Mouse (Mus musculus): ENCODE measurements around the gene G0s2.
"Not testable (repeated sequence)": the region's sequence is repeated elsewhere in the genome, so short reads cannot be mapped to it uniquely, and the experiment has no call there.

G0s2 gene

DNA sequence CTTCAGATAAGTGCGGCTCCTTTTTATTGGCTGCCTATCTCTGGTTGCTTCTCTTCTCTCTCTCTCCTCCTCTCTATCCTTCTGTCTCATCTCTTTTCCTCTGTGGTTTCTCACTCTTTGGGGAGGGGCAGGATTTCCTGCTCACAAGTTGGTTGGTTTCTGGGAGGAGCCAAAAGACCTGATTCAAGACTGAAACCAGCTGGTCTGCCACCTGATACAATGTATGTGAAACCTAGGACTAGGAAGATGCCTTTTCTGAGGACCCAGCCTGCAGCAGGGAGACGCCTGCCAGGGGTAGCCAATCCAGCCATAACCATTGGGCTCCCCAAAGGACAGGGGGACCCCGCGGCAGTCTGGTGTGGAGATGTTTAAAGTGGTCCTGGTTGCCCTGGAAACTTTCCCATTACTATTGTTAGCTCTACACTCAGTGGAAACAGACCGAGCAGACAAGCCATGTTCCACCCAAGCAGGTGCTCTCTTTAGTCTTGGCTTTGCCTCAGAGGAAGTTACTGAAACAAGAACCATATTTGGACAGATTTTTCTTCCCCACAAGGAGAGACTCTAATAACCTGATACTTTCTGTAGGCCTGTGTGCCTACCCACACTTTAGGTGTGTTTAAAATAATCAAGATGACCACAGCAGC, 8.9 kb downstream of the G0s2 start, which contains the start of gene Hsd11b1:
Hsd11b1 (minus strand) TSS at position 121 of the 644 bp plus-strand sequence.
- no peaks in the 10 kb centered on the region for H3K36me3 ChIP-seq (ENCODE audit: insufficient read depth, low read length)
- TF ChIP-seq POU5F1 (IDR thresholded peaks at IDR 0.05; ENCODE audit: borderline replicate concordance, low read length) (no peak), CTCF (conservative IDR thresholded peaks at IDR 0.05; ENCODE audit: low read length) (no peak), NANOG (IDR thresholded peaks at IDR 0.05; ENCODE audit: borderline replicate concordance, low read length) (no peak)
- peaks cover 8% of the 10 kb centered on the region for H3K4me1 ChIP-seq (replicated peaks; ENCODE audit: low read depth, low read length)
- H3K27me3 ChIP-seq (ENCODE audit: insufficient read depth, low read length): peaks cover 20% of the 10 kb centered on the region
- H3K9me3 ChIP-seq (ENCODE audit: low read length): no peaks in the 10 kb centered on the region
- no peak within 1 kb of the TSS for H3K4me3 ChIP-seq (replicated peaks; ENCODE audit: low read length)

DNA sequence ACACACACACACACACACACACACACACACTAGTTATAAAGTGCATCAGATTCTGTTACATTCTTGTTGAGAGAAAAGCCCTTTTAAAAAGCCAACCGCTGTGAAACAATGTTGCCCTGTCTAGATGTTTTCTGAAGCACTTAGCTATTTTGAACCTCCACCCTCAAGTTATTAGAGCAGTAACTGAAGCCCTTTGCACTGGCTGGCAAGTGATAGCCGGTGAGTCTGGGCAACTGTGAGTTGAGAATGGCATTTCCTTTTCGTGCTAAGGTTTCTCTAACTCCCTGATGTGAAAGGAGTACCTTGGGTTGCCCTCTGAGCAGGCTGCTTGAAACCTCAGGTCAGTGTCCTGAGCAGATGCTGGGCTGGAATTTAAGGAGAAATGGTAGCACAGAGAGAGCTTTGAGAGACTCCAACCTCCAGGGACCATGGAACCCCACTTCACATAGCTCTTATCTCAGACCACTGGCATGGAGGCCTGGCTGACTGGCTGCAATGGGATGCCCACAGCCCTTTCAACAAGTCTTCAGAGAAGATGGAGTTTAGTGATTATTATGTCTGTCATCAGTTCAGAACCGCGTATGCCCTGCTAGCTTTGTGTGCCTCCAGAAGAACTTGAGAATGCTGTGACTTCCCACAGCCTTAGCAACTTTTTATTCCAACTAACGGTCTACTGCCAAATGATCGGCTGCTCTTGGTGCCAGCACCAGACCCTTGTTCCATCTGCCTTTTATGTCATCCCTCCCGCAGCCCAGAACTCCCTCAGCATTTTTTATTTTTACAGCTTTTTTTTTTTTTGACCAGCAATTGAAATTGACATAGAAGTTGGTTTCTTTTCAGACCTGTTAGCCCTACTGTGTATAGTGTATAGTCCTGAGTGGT, 9.8 kb downstream of the G0s2 start:
- no peak for TF ChIP-seq NANOG (IDR thresholded peaks at IDR 0.05; ENCODE audit: borderline replicate concordance, low read length)
- TF ChIP-seq POU5F1 (IDR thresholded peaks at IDR 0.05; ENCODE audit: borderline replicate concordance, low read length): no peak
- Histone ChIP-seq H3K27me3 (ENCODE audit: insufficient read depth, low read length) (peaks cover 14% of the 10 kb centered on the region), H3K36me3 (ENCODE audit: insufficient read depth, low read length) (no peaks in the 10 kb centered on the region), H3K4me1 (replicated peaks; ENCODE audit: low read depth, low read length) (peaks cover 8% of the 10 kb centered on the region), H3K4me3 (replicated peaks; ENCODE audit: low read length) (no peak overlapping the region), H3K9me3 (ENCODE audit: low read length) (no peaks in the 10 kb centered on the region)

DNA sequence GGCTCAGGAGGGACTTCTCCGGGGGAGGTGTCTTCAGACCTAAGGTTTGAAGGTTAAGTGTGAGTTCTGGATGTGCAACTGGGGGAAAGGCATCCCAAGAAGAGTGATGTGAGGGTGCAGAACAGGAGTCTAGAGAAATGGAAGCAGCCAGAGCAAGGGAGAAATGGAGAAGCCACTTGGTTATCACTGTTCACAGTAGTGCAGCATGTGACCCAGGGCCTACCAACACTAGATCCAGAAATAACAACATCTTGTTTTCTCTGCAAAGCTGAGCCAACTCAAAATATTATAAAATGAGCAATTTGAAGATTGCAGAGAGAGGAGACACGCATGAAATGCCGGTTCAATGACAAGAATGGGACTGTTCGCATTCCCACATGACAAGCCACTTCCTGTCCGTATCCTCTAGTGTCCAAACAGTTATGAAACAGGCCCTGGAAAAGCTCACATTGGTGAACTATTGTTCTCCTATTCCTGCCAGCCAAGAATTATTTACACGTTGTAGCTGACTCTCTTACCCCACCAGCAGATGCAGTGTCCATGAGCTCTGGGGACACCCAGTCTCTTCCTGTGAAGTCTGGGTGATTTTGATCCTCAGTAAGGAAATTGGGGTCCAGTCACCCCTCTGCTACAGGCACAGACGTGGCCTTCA, 11.0 kb downstream of the G0s2 start:
- Histone ChIP-seq H3K9me3 (ENCODE audit: low read length) (no peaks in the 10 kb centered on the region), H3K4me3 (replicated peaks; ENCODE audit: low read length) (no peak overlapping the region), H3K27me3 (ENCODE audit: insufficient read depth, low read length) (peaks cover 2% of the 10 kb centered on the region; the same call in 1 of the 2 replicates), H3K36me3 (ENCODE audit: insufficient read depth, low read length) (no peaks in the 10 kb centered on the region), H3K4me1 (replicated peaks; ENCODE audit: low read depth, low read length) (peaks cover 8% of the 10 kb centered on the region)
- no peak for TF ChIP-seq CTCF (conservative IDR thresholded peaks at IDR 0.05; ENCODE audit: low read length)
- no peak for TF ChIP-seq NANOG (IDR thresholded peaks at IDR 0.05; ENCODE audit: borderline replicate concordance, low read length)
- no peak for TF ChIP-seq POU5F1 (IDR thresholded peaks at IDR 0.05; ENCODE audit: borderline replicate concordance, low read length)

DNA sequence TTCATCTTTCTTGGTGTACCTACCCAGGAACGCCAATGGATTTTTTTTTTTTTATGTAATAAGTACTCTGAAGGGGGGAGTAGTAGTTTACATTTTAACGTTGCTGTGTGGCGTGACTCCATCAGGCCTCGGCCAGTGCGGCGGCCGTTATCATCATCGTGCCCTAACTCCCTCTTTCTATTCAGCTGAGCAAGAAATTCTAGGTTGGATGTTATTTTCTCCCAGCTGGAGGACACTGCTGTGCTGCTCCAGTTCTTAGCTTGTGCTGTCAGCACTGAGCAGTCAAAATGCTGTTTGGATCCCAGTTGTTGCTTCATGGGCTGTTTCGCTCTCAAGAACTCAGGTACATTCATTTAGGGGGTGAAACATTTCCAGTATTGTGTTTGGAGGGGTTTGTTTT, 13.5 kb downstream of the G0s2 start:
- Histone ChIP-seq H3K4me1 (replicated peaks; ENCODE audit: low read depth, low read length) (no peaks in the 10 kb centered on the region), H3K27me3 (ENCODE audit: insufficient read depth, low read length) (no peaks in the 10 kb centered on the region), H3K4me3 (replicated peaks; ENCODE audit: low read length) (no peak overlapping the region), H3K9me3 (ENCODE audit: low read length) (no peaks in the 10 kb centered on the region), H3K36me3 (ENCODE audit: insufficient read depth, low read length) (no peaks in the 10 kb centered on the region)
- no peak for TF ChIP-seq NANOG (IDR thresholded peaks at IDR 0.05; ENCODE audit: borderline replicate concordance, low read length)
- TF ChIP-seq CTCF (conservative IDR thresholded peaks at IDR 0.05; ENCODE audit: low read length): no peak
- no peak for TF ChIP-seq POU5F1 (IDR thresholded peaks at IDR 0.05; ENCODE audit: borderline replicate concordance, low read length)

DNA sequence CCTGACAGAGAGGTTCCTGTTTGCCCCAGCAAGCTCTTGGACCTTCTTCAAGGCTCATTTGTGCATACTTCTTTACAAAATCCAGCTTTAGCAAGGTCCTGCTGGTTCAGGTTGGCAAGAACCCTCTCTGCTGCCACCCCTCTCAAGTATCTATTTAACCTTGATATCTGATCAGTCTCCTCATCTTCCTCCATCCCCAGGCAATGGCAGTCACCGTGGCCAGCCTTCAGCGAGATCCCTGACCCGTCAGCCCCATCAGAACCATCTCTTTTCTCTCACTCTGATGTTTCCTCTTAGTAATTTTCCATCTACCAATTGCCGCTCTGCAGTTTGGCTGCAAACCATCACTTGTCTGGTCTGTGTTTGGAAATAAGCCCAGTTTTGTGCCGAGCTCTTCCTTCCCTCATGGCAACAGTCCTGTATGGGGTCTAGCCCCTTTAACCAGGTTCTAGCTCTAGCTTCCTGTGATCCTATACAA, 16.4 kb downstream of the G0s2 start:
- Histone ChIP-seq H3K36me3 (ENCODE audit: insufficient read depth, low read length) (no peaks in the 10 kb centered on the region), H3K27me3 (ENCODE audit: insufficient read depth, low read length) (no peaks in the 10 kb centered on the region), H3K4me3 (replicated peaks; ENCODE audit: low read length) (no peak overlapping the region), H3K4me1 (replicated peaks; ENCODE audit: low read depth, low read length) (no peaks in the 10 kb centered on the region), H3K9me3 (ENCODE audit: low read length) (no peaks in the 10 kb centered on the region)
- no peak for TF ChIP-seq POU5F1 (IDR thresholded peaks at IDR 0.05; ENCODE audit: borderline replicate concordance, low read length)
- TF ChIP-seq NANOG (IDR thresholded peaks at IDR 0.05; ENCODE audit: borderline replicate concordance, low read length): no peak
- TF ChIP-seq CTCF (conservative IDR thresholded peaks at IDR 0.05; ENCODE audit: low read length): no peak

DNA sequence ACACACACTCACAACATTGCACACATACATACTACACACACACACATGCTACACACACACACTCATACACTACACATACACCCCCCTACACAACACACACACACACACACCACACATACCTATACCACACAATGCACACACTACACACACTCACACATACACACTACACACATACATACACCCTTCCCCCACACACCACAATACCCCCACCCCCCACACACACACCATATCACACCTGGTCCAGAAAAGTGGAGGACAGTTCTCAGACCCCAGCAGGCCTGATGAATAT, 16.8 kb downstream of the G0s2 start:
- no peak for TF ChIP-seq POU5F1 (IDR thresholded peaks at IDR 0.05; ENCODE audit: borderline replicate concordance, low read length)
- no peak for TF ChIP-seq NANOG (IDR thresholded peaks at IDR 0.05; ENCODE audit: borderline replicate concordance, low read length)
- TF ChIP-seq CTCF (conservative IDR thresholded peaks at IDR 0.05; ENCODE audit: low read length): no peak
- H3K36me3 ChIP-seq (ENCODE audit: insufficient read depth, low read length): no peaks in the 10 kb centered on the region
- no peaks in the 10 kb centered on the region for H3K4me1 ChIP-seq (replicated peaks; ENCODE audit: low read depth, low read length)
- H3K9me3 ChIP-seq (ENCODE audit: low read length): no peaks in the 10 kb centered on the region
- H3K4me3 ChIP-seq (replicated peaks; ENCODE audit: low read length): no peak overlapping the region
- H3K27me3 ChIP-seq (ENCODE audit: insufficient read depth, low read length): no peaks in the 10 kb centered on the region

DNA sequence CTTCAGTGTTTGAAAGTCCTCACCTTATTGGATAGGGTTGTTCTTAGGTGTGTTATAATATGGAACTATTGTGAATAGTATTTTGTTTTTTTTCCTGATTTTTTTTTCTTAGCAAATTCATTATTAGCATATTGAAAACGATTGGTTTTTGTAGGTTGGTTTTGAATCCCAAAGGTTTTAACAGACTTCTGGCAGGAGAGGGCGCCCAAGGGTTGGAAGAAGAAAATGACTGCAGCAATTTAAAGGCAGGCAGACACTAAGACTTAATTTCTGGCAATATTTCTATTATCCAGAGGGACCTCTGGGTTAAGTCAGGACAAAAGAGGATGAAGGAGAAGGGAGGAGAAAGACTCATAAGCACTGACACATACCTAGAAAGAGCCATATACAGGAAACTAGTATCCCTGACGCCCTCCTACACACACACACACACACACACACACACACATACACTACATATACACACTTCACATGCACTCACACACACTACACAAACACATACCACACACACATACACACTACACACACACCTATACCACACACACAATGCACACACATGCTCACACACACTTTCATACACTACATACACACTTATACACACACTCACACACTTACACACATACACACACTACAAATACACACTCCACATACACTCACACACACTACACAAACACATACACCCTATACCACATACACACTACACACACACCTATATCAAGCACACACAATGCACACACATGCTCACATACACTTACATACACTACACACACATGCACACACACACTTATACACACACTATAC, 17.3 kb downstream of the G0s2 start:
- no peaks in the 10 kb centered on the region for H3K27me3 ChIP-seq (ENCODE audit: insufficient read depth, low read length)
- H3K9me3 ChIP-seq (ENCODE audit: low read length): no peaks in the 10 kb centered on the region
- H3K4me1 ChIP-seq (replicated peaks; ENCODE audit: low read depth, low read length): no peaks in the 10 kb centered on the region
- H3K36me3 ChIP-seq (ENCODE audit: insufficient read depth, low read length): no peaks in the 10 kb centered on the region
- TF ChIP-seq CTCF (conservative IDR thresholded peaks at IDR 0.05; ENCODE audit: low read length) (peak; percentile 38), NANOG (IDR thresholded peaks at IDR 0.05; ENCODE audit: borderline replicate concordance, low read length) (no peak)
- H3K4me3 ChIP-seq (replicated peaks; ENCODE audit: low read length): no peak overlapping the region

DNA sequence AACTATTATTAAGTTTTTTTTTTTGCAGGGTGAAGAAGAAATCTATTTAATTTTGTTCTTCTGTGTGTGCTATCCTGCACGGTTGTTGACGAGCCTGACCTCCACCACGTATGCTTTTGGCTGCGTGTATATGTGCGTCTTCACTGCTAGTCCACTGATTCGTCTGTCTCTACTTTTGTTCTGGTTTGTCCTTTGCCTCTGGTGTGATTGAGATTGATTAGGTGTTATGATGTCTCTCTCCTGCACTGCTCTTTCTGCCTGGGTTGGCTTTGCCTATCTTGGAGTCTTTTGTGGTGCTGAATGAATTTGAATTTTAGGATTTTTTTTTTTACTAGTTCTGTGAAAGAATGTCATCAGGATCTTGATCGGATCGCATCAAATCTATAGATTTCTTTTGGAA, 18.0 kb downstream of the G0s2 start:
- H3K4me1 ChIP-seq (replicated peaks; ENCODE audit: low read depth, low read length): no peaks in the 10 kb centered on the region
- H3K36me3 ChIP-seq (ENCODE audit: insufficient read depth, low read length): no peaks in the 10 kb centered on the region
- no peaks in the 10 kb centered on the region for H3K9me3 ChIP-seq (ENCODE audit: low read length)
- TF ChIP-seq NANOG (IDR thresholded peaks at IDR 0.05; ENCODE audit: borderline replicate concordance, low read length) (no peak), CTCF (conservative IDR thresholded peaks at IDR 0.05; ENCODE audit: low read length) (no peak), POU5F1 (IDR thresholded peaks at IDR 0.05; ENCODE audit: borderline replicate concordance, low read length) (no peak)
- no peak overlapping the region for H3K4me3 ChIP-seq (replicated peaks; ENCODE audit: low read length)
- H3K27me3 ChIP-seq (ENCODE audit: insufficient read depth, low read length): no peaks in the 10 kb centered on the region

DNA sequence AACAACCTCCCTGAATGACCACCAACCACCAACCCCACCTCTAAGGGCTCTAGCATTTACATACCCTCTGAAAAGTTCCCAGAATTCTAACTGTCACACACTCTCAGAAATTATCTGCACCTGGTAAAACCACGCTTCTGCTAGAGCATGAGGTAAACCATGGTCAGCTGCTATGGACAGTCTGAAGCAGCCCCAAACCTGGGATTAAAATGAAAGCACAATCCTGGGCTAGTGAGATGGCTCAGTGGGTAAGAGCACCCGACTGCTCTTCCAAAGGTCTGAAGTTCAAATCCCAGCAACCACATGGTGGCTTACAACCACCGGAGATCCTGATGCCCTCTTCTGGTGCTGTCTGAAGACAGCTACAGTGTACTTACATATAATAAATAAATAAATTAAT, 19.1 kb downstream of the G0s2 start:
- H3K9me3 ChIP-seq (ENCODE audit: low read length); H3K27me3 ChIP-seq (ENCODE audit: insufficient read depth, low read length); H3K4me1 ChIP-seq (replicated peaks; ENCODE audit: low read depth, low read length); H3K36me3 ChIP-seq (ENCODE audit: insufficient read depth, low read length); H3K4me3 ChIP-seq (replicated peaks; ENCODE audit: low read length): not testable (repeated sequence)
